Mouse (Mus musculus): ENCODE measurements around the gene Hdac4.

DNA sequence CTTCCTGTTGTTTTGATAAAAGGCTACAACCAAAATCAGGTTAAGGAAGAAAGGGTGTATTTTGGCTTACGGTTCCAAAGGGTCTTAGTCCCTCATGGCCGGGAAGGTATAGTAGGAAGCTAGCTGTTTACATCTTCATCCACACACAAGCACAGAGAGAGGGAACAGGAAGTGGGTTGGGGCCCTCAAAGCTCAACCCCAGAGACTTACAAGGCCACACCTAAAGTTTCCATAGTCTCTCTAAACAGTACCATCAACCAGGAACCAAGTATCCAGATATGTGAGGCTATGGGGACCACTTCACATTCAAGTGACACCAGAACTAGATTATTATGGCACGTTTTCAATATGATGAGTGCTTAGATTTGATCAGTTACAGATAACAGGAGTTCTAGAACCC, 5.0 kb downstream of the Hdac4 start:
- TF ChIP-seq POLR2A (IDR thresholded peaks at IDR 0.05; ENCODE audit: low read depth, low read length) (no peak), CTCF (IDR thresholded peaks at IDR 0.05; ENCODE audit: extremely low read depth, insufficient read depth, insufficient read length, insufficient replicate concordance) (no peak)
